7 mouse cellular contexts compared by ENCODE assay signal in genomic region chr15:85668871-85669651, GRCm38 (mm10).
A peak's percentile ranks its signal among the peaks of the same experiment; 100 is the strongest.
DNase-seq lines count a peak whose midpoint lies in the region; ATAC-seq lines count a peak whose summit lies in the region.

No protein-coding gene starts in this region.

- peak; percentile 23 for ATAC-seq in common myeloid progenitor, adult 5-6 weeks (replicated peaks; ENCODE audit: low read depth, poor library complexity, severe bottlenecking)
- no peak for ATAC-seq in limb, embryonic 15.5 days (ENCODE audit: insufficient number of reproducible peaks, low FRiP score, low TSS enrichment, low read depth)

- no peak overlapping the region; the same call in 1 of the 2 replicates for H3K4me3 ChIP-seq in limb, embryonic 15.5 days

- peaks cover 29% of the 10 kb centered on the region for H3K4me1 ChIP-seq in limb, embryonic 15.5 days

- no peaks in the 10 kb centered on the region for H3K9me3 ChIP-seq in limb, embryonic 15.5 days

- H3K27me3 ChIP-seq in limb, embryonic 15.5 days = no peaks in the 10 kb centered on the region

- 48% methylated on average over 9 of the region's 9 CpGs for WGBS in limb, embryonic 15.5 days

- peak; percentile 33 for DNase-seq in kidney, postnatal 10 days
- DNase-seq in kidney, adult 9 months = no peak
- peak; percentile 64 for DNase-seq in MEL-GATA-1-ER (ENCODE audit: extremely low read depth, low read depth)
- DNase-seq in urinary bladder, postnatal 14 days (ENCODE audit: low spot score) = no peak
- DNase-seq in spleen, postnatal 36 days (ENCODE audit: low spot score in 2 of 2) = no peak

- H3K4me2 ChIP-seq in limb, embryonic 15.5 days = peak overlapping the region; percentile 85

- H3K27ac ChIP-seq in limb, embryonic 15.5 days = peak overlapping the region; percentile 99

- 0 out of 2 replicates have a peak overlapping the region, but pooled peaks have one; percentile 10 for H3K9ac ChIP-seq in limb, embryonic 15.5 days

- no peaks in the 10 kb centered on the region; the same call in 1 of the 2 replicates for H3K36me3 ChIP-seq in limb, embryonic 15.5 days

Comparison
In these comparisons a context has a peak if more than half of its experiments do, and no peak if none do; other contexts are left out.
1. DNase-seq: peak in kidney, postnatal 10 days (single experiment) and MEL-GATA-1-ER (single experiment); none in kidney, adult 9 months (single experiment), urinary bladder, postnatal 14 days (single experiment) and spleen, postnatal 36 days (0 of 2).